Mouse (Mus musculus) liver, embryonic 11.5 days (tissue): Measurements from ENCODE around the gene Fes. TPM values are rescaled to one million over a fixed set of nuclear protein-coding genes. Genes with fewer than 3 reads are reported as not detected.

Source experiments
- ATAC-seq: fragments of 200-750 bp; cut with Nextera tagmentation; replicated peaks from 2 replicates; pipeline ENCODE4 v1.8.0; 2017; ENCODE audit warnings: moderate number of reproducible peaks, mild to moderate bottlenecking, moderate TSS enrichment, moderate library complexity; ENCODE audit not compliant: low FRiP score
- DNase-seq: peaks from one replicate; pipeline ENCODE4 v3.0.0-alpha.2; 2017; ENCODE audit warnings: low spot score
- H3K27ac ChIP-seq: fragments of 300-500 bp; sonication (generic); 2 replicates; pipeline ENCODE4 v1.5.1; 2014; ENCODE audit warnings: mild to moderate bottlenecking, low read depth, low read length, control low read depth
- H3K27me3 ChIP-seq: fragments of 300-500 bp; sonication (generic); replicated peaks from 2 replicates; pipeline ENCODE4 v1.6.1; 2014; ENCODE audit warnings: low read length, mixed read lengths; ENCODE audit not compliant: control insufficient read depth, insufficient read depth
- H3K36me3 ChIP-seq: fragments of 300-500 bp; sonication (generic); 2 replicates; pipeline ENCODE4 v1.6.1; 2014; ENCODE audit warnings: mild to moderate bottlenecking, low read length, moderate library complexity, mixed read lengths; ENCODE audit not compliant: control insufficient read depth, insufficient read depth
- H3K4me1 ChIP-seq: fragments of 300-500 bp; sonication (generic); replicated peaks from 2 replicates; pipeline ENCODE4 v1.6.1; 2014; ENCODE audit warnings: low read length, mixed read lengths; ENCODE audit not compliant: control insufficient read depth, insufficient read depth
- H3K4me2 ChIP-seq: fragments of 300-500 bp; sonication (generic); 2 replicates; pipeline ENCODE4 v1.6.1; 2014; ENCODE audit warnings: mild to moderate bottlenecking, control low read depth, moderate library complexity
- H3K4me3 ChIP-seq: fragments of 300-500 bp; sonication (generic); 2 replicates; pipeline ENCODE4 v1.5.1; 2014; ENCODE audit warnings: low read depth, low read length, control low read depth
- H3K9ac ChIP-seq: fragments of 300-500 bp; sonication (generic); 2 replicates; pipeline ENCODE4 v1.6.1; 2014; ENCODE audit warnings: low read depth, low read length, control low read depth
- H3K9me3 ChIP-seq: fragments of 300-500 bp; sonication (generic); 2 replicates; pipeline ENCODE4 v1.6.1; 2016; ENCODE audit warnings: low read length, inconsistent platforms, mixed read lengths; ENCODE audit not compliant: control insufficient read depth
- WGBS: fragments of 180-500 bp; shearing (Covaris S2); extraction: QIAGEN DNeasy Blood & Tissue Kit; methylation state at CpG from one replicate; pipeline ENCODE4 v1.1.7; 2014; 5-methylcytosine and 5-hydroxymethylcytosine counted together
- polyA plus RNA-seq: library from polyadenylated mRNA; unstranded; fragments of >200 nt; fragmentation: Nextera tagmentation; extraction: Ambion mirVana; gene quantifications from 2 replicates; pipeline ENCODE4 v1.2.1, GENCODE M21; 2014

Gene Fes
- polyA plus RNA-seq, 1 experiment from 2014 or later: 16.4 TPM

DNA sequence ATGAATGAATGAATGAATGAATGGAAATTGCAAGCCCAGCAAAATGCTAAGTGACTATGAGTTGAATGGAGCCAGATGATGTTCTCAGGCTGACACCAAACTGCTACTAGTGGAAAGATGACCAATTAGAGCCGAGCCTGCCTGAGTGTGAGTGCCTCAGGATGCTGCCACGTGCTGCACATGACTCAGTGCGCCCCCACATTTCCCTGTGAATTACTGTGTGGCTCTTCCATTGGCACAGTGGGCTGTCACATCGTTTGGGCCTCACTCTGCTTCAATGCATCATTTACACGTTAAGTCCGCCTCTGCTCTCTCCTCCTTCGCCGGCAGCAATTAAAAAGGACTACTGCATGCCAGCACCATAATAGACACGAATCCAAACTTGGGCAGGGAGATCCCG, 24.5 kb upstream of the Fes start:
- Histone ChIP-seq H3K36me3 (no peaks in the 10 kb centered on the region), H3K4me1 (peaks cover 5% of the 10 kb centered on the region), H3K27me3 (peaks cover 3% of the 10 kb centered on the region; the same call in 1 of the 2 replicates), H3K4me3 (no peak overlapping the region), H3K4me2 (no peak overlapping the region), H3K9me3 (no peaks in the 10 kb centered on the region), H3K27ac (no peak overlapping the region), H3K9ac (no peak overlapping the region)
- no peak for DNase-seq
- WGBS: 85% methylated on average over 10 of the region's 10 CpGs
- no peak for ATAC-seq

DNA sequence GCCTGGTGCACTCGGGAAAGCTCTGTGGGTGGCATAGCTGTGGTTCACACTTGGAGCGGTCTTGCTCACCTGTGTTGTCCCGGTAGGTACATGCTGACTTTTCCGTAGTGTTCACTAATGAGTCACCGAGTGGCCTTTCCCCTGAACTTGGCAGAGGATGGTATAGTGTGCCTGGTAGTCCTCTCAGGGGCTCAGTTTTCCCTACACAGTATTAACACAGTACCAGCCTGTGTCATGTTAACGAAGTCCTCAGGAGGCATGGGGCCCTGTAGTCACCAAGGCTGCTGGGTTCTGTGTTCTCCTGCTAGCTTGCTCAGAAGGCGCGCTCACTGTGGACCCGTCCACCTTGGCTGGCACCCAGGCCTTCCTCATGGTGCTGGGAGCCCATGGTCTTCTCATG, 22.6 kb upstream of the Fes start:
- Histone ChIP-seq H3K9ac (no peak overlapping the region), H3K4me2 (no peak overlapping the region), H3K4me1 (no peaks in the 10 kb centered on the region; the same call in 1 of the 2 replicates), H3K36me3 (no peaks in the 10 kb centered on the region), H3K27me3 (peaks cover 10% of the 10 kb centered on the region; the same call in 1 of the 2 replicates), H3K9me3 (no peaks in the 10 kb centered on the region), H3K27ac (no peak overlapping the region), H3K4me3 (no peak overlapping the region)
- DNase-seq: no peak
- ATAC-seq: no peak
- WGBS: 83% methylated on average over 9 of the region's 9 CpGs

DNA sequence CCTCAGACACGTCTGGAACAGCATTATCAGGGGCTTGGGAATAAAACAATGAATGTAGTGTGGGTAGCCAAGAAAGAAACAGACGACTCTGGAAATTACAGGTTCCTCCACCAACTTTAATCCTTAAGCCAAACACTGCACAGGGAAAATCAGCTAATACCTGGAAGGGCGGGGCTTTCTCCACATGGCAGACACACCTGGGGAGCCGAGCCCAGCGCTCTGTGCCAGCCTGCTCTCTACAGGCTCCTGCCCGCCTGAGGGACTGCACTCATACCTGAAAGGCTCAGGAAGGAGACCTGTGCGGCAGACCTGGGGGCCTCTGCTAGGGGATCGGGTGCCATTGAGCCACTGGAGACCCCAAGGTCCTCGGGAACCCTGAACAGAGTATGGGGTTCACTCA, 20.0 kb upstream of the Fes start:
- DNase-seq (no peak), ATAC-seq (no peak)
- Histone ChIP-seq H3K9me3 (no peaks in the 10 kb centered on the region), H3K4me2 (no peak overlapping the region), H3K36me3 (no peaks in the 10 kb centered on the region), H3K27ac (no peak overlapping the region), H3K9ac (no peak overlapping the region), H3K4me1 (peaks cover 11% of the 10 kb centered on the region), H3K4me3 (no peak overlapping the region), H3K27me3 (peaks cover 15% of the 10 kb centered on the region; the same call in 1 of the 2 replicates)
- 74% methylated on average over 9 of the region's 9 CpGs for WGBS

DNA sequence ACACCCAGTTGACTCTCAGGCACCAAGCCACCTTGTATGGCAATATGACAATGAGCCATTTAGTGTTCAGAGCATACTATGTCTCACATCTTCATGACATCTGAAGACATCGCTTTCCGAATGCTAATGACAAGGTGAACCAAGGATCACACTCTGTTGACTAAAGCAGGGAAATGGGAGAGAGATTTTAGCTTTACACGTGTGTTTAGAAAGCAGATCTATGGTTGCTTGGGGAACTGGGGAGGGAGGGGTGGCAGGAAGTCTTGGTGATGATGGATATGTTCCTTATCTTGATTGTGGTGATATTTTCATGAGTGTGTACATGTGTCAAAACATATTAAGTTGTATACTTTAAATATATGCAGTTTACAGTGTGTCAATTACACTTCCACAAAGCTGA, 18.4 kb upstream of the Fes start:
- ATAC-seq (no peak), DNase-seq (no peak)
- no peak overlapping the region for H3K4me2 ChIP-seq
- peaks cover 13% of the 10 kb centered on the region for H3K4me1 ChIP-seq
- 69% methylated on average over 3 of the region's 3 CpGs for WGBS
- no peak overlapping the region for H3K9ac ChIP-seq
- H3K4me3 ChIP-seq: no peak overlapping the region
- H3K36me3 ChIP-seq: no peaks in the 10 kb centered on the region
- H3K9me3 ChIP-seq: no peaks in the 10 kb centered on the region
- peaks cover 15% of the 10 kb centered on the region; the same call in 1 of the 2 replicates for H3K27me3 ChIP-seq
- H3K27ac ChIP-seq: no peak overlapping the region

DNA sequence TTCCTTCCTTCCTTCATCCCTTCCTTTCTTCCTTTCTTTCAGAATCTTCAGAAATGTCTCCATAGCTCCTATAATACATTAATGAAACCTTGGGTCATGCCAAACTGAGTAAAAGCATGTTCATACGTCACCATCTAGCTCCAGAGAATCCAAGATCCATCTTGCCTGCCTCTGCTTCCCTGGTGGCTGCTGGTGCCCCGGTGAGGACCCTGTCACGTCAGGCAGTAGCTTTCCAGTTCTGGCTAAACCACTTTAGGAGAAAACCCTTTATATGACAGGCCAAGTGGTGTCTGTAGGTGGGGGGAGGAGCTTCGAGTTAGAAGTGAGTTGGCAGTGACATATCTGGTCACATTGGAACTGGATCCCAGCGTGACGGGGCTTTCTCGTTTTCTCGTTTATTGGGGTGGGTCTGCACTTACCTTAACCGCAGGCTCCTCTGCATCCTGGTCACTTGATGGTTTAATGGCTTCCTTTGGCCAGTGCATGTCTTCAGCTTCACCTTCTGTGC, 17.5 kb upstream of the Fes start, which contains the start of gene Furin:
Gene Furin (minus strand): TSS at position 249 of the 508 bp plus-strand sequence.
- 72% methylated on average over 9 of the region's 9 CpGs for WGBS
- H3K27me3 ChIP-seq: peaks cover 15% of the 10 kb centered on the region; the same call in 1 of the 2 replicates

DNA sequence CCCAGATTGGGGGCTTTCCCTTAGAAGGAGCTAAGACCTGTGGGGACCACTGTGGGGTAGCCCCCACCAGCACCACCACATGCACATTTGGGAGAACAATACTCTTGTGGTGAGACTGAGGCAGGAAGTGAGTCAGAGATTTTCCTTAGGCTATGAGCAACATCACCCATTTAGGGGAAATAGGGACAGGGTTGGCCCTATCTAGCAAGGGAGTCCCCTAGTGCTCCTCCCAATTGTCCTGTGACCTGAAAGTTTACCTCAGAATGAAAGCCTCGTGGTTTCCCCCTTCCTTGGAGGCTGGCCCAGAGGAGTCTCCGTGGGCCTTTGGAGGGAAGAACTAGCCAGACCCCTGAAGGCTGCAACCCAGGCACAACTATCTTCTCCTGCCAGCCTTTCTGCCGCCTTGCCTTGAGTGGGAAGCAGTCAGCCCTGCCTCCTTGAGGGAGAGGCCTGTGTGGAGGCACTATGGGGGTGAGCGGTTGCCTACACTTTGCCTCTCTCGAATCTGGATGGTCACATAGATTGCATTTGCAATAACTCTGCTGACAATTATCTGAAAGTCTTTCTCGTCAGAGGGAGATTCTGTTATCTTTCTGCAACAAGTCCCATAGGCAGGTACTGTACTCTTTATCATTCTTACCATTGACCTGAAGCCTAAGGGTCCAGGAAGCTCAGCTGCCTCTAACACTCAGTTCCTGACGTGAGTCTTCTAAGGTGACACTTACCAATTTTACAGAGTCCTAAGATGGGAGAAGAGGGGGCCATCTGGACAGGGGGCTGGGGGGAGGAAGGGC, 16.6 kb upstream of the Fes start:
- Histone ChIP-seq H3K4me2 (no peak overlapping the region), H3K36me3 (no peaks in the 10 kb centered on the region), H3K4me3 (no peak overlapping the region), H3K4me1 (peaks cover 27% of the 10 kb centered on the region), H3K9me3 (no peaks in the 10 kb centered on the region), H3K9ac (no peak overlapping the region), H3K27ac (no peak overlapping the region), H3K27me3 (peaks cover 15% of the 10 kb centered on the region; the same call in 1 of the 2 replicates)
- DNase-seq (no peak), ATAC-seq (no peak)
- 32% methylated on average over 7 of the region's 7 CpGs for WGBS

More for the DNA sequence above, 17.5 kb upstream of the Fes start, which contains the start of gene Furin:
- ATAC-seq (no peak), DNase-seq (no peak)
- Histone ChIP-seq H3K9ac (no peak within 1 kb of the TSS), H3K9me3 (no peaks in the 10 kb centered on the region), H3K36me3 (no peaks in the 10 kb centered on the region), H3K4me3 (no peak within 1 kb of the TSS), H3K27ac (no peak within 1 kb of the TSS), H3K4me1 (peaks cover 21% of the 10 kb centered on the region), H3K4me2 (no peak within 1 kb of the TSS)

DNA sequence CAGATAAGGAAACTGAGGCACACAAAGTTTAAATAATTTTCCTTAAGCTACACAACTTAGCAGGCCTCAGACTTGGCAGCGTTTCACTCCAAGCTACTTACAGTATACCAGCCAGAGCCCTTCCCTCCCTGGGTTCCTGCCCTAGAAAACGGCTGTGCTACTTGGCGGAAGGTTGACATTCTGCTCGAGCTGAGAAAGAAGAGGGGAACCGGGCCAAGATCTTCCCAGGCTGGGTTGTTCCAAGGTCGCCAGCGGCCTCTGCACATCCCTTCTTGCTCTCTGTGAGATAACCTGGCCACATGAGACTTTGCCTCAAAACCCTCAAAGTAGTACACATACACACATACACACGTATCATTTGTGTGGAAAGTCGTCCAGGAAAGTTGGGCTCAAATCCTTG, 15.8 kb upstream of the Fes start:
- H3K27me3 ChIP-seq: peaks cover 15% of the 10 kb centered on the region; the same call in 1 of the 2 replicates
- no peak overlapping the region for H3K27ac ChIP-seq
- no peak overlapping the region for H3K4me3 ChIP-seq
- no peaks in the 10 kb centered on the region for H3K36me3 ChIP-seq
- no peak overlapping the region for H3K9ac ChIP-seq
- H3K4me2 ChIP-seq: peak overlapping the region; percentile 97
- ATAC-seq (no peak), DNase-seq (no peak)
- no peaks in the 10 kb centered on the region for H3K9me3 ChIP-seq
- peaks cover 27% of the 10 kb centered on the region for H3K4me1 ChIP-seq
- 46% methylated on average over 9 of the region's 9 CpGs for WGBS

DNA sequence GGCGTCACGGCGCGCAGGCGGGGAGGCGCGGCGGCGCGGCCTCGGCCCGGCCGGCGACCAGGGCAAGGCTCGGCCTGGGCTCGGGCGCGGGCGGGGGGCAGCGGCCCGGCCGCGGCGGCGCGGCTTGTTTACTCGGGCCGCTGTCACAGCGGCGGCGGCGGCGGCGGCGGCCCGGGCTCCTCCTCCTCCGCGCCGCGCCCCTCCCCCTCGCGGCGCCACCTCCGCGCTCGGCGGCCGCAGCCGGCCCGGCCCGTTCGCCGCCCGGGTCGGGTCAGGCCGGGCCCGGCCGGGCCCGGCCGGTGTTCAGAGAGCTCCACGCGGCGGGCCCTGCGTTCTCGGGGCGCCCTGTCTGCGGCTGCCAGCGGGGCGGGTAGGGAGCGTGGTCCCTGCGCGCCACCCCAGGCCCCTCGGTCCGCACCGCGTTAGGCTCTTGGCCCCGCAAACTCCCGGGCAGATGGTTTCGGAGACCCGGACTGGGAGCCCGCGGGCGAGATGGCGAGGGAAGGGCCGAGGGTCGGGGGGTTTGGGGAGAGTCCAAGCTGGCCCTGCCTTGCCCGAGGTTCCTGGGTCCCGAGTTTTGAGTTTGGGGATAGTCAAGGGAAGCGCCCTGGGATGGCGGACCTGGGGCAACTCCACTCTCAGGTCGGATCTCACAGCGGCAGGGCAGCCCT, 15.0 kb upstream of the Fes start:
- H3K36me3 ChIP-seq: peaks cover 3% of the 10 kb centered on the region; the same call in 1 of the 2 replicates
- DNase-seq: peak; percentile 72
- peak overlapping the region; percentile 90 for H3K9ac ChIP-seq
- H3K27ac ChIP-seq: peak overlapping the region; percentile 81
- no peaks in the 10 kb centered on the region for H3K9me3 ChIP-seq
- peaks cover 27% of the 10 kb centered on the region for H3K4me1 ChIP-seq
- 1% methylated on average over 54 of the region's 92 CpGs for WGBS
- peak overlapping the region; percentile 97 for H3K4me2 ChIP-seq
- peaks cover 13% of the 10 kb centered on the region; the same call in 1 of the 2 replicates for H3K27me3 ChIP-seq
- ATAC-seq: peak; percentile 67
- peak overlapping the region; percentile 90 for H3K4me3 ChIP-seq
